Mouse (Mus musculus) erythroblast, embryonic 14.5 days (primary cell): ENCODE measurements around the gene Lmln. TPM values are rescaled to one million over a fixed set of nuclear protein-coding genes. Genes with fewer than 3 reads are reported as not detected.
A peak's percentile ranks its signal among the peaks of the same experiment; 100 is the strongest.

Experiments
- H3K27me3 ChIP-seq: 2 replicates; pipeline ENCODE4 v1.6.1; 2012; ENCODE audit warnings: inconsistent platforms; ENCODE audit not compliant: control insufficient read depth
- H3K36me3 ChIP-seq: 2 replicates; pipeline ENCODE4 v1.6.1; 2012; ENCODE audit warnings: mild to moderate bottlenecking, inconsistent platforms; ENCODE audit not compliant: control insufficient read depth
- H3K4me1 ChIP-seq: 2 replicates; pipeline ENCODE4 v1.6.1; 2012; ENCODE audit warnings: inconsistent platforms; ENCODE audit not compliant: control insufficient read depth
- H3K4me3 ChIP-seq: replicated peaks from 2 replicates; pipeline ENCODE3; 2012; ENCODE audit warnings: moderate library complexity, mild to moderate bottlenecking, inconsistent platforms
- H3K9me3 ChIP-seq: 2 replicates; pipeline ENCODE4 v1.6.1; 2012; ENCODE audit warnings: low read length, inconsistent platforms, mixed read lengths; ENCODE audit not compliant: control insufficient read depth
- GATA1 ChIP-seq: IDR thresholded peaks from 2 replicates; pipeline ENCODE4 v1.6.1; 2012; ENCODE audit warnings: low read length, inconsistent platforms, mixed read lengths
- TAL1 ChIP-seq: IDR thresholded peaks from 3 replicates; pipeline ENCODE4 v1.6.1; 2012; ENCODE audit warnings: low read length, inconsistent platforms, mixed read lengths
- polyA plus RNA-seq: library from polyadenylated mRNA; stranded (reverse); fragments of >175 nt; gene quantifications from 2 replicates; pipeline ENCODE4 v1.2.3, GENCODE M21; 2012

Gene Lmln
- polyA plus RNA-seq = 0.02 and 0.03 TPM in 2 replicates

GRCm38 (mm10) chr16:33062024-33062681 is at the start of gene Lmln:
Lmln (plus strand) TSS chr16:33062521.
- Histone ChIP-seq H3K27me3 (no peaks in the 10 kb centered on the region), H3K36me3 (peaks cover 53% of the 10 kb centered on the region), H3K9me3 (no peaks in the 10 kb centered on the region), H3K4me1 (peaks cover 63% of the 10 kb centered on the region), H3K4me3 (peak within 1 kb of the TSS; percentile 93)
- TF ChIP-seq GATA1 (no peak), TAL1 (no peak)

GRCm38 (mm10) chr16:33013801-33014200 is 48.5 kb upstream of the Lmln start:
- H3K9me3 ChIP-seq = no peaks in the 10 kb centered on the region
- H3K4me3 ChIP-seq = no peak overlapping the region
- no peak for TF ChIP-seq GATA1
- TF ChIP-seq TAL1 = no peak
- H3K4me1 ChIP-seq = no peaks in the 10 kb centered on the region
- no peaks in the 10 kb centered on the region for H3K27me3 ChIP-seq
- H3K36me3 ChIP-seq = peaks cover 80% of the 10 kb centered on the region

GRCm38 (mm10) chr16:33014921-33015320 is 47.4 kb upstream of the Lmln start:
- Histone ChIP-seq H3K27me3 (no peaks in the 10 kb centered on the region), H3K4me1 (peaks cover 4% of the 10 kb centered on the region; the same call in 1 of the 2 replicates), H3K9me3 (no peaks in the 10 kb centered on the region), H3K4me3 (no peak overlapping the region), H3K36me3 (peaks cover 69% of the 10 kb centered on the region)
- no peak for TF ChIP-seq TAL1

GRCm38 (mm10) chr16:33015396-33015907 is 46.9 kb upstream of the Lmln start:
- peaks cover 4% of the 10 kb centered on the region; the same call in 1 of the 2 replicates for H3K4me1 ChIP-seq
- H3K4me3 ChIP-seq = no peak overlapping the region
- TF ChIP-seq TAL1 (no peak), GATA1 (no peak)
- H3K27me3 ChIP-seq = no peaks in the 10 kb centered on the region
- peaks cover 64% of the 10 kb centered on the region for H3K36me3 ChIP-seq
- H3K9me3 ChIP-seq = no peaks in the 10 kb centered on the region

- peaks cover 59% of the 10 kb centered on the region for H3K36me3 ChIP-seq
- no peak overlapping the region for H3K4me3 ChIP-seq
- no peak for TF ChIP-seq GATA1
- no peak for TF ChIP-seq TAL1
- no peaks in the 10 kb centered on the region for H3K27me3 ChIP-seq
- peaks cover 4% of the 10 kb centered on the region; the same call in 1 of the 2 replicates for H3K4me1 ChIP-seq
- H3K9me3 ChIP-seq = no peaks in the 10 kb centered on the region
Measured at GRCm38 (mm10) chr16:33015986-33016385, 46.3 kb upstream of the Lmln start.

GRCm38 (mm10) chr16:33017677-33018349 is 44.5 kb upstream of the Lmln start:
- peaks cover 44% of the 10 kb centered on the region for H3K36me3 ChIP-seq

GRCm38 (mm10) chr16:33019117-33019770 is 43.1 kb upstream of the Lmln start:
- H3K4me1 ChIP-seq = peaks cover 4% of the 10 kb centered on the region; the same call in 1 of the 2 replicates
- peaks cover 30% of the 10 kb centered on the region for H3K36me3 ChIP-seq
- TF ChIP-seq GATA1 (no peak), TAL1 (no peak)
- H3K27me3 ChIP-seq = no peaks in the 10 kb centered on the region
- peak overlapping the region; percentile 52 for H3K4me3 ChIP-seq
- H3K9me3 ChIP-seq = no peaks in the 10 kb centered on the region

More at GRCm38 (mm10) chr16:33017677-33018349, 44.5 kb upstream of the Lmln start:
- Histone ChIP-seq H3K27me3 (no peaks in the 10 kb centered on the region), H3K4me3 (no peak overlapping the region), H3K9me3 (no peaks in the 10 kb centered on the region), H3K4me1 (peaks cover 4% of the 10 kb centered on the region; the same call in 1 of the 2 replicates)
- no peak for TF ChIP-seq GATA1
- no peak for TF ChIP-seq TAL1

- Histone ChIP-seq H3K4me1 (peaks cover 4% of the 10 kb centered on the region; the same call in 1 of the 2 replicates), H3K4me3 (no peak overlapping the region), H3K36me3 (peaks cover 11% of the 10 kb centered on the region), H3K27me3 (no peaks in the 10 kb centered on the region), H3K9me3 (no peaks in the 10 kb centered on the region)
- TF ChIP-seq GATA1 (no peak), TAL1 (no peak)
Measured at GRCm38 (mm10) chr16:33021381-33021780, 40.9 kb upstream of the Lmln start.

- Histone ChIP-seq H3K36me3 (no peaks in the 10 kb centered on the region; the same call in 1 of the 2 replicates), H3K4me3 (no peak overlapping the region), H3K9me3 (no peaks in the 10 kb centered on the region), H3K4me1 (peaks cover 4% of the 10 kb centered on the region; the same call in 1 of the 2 replicates), H3K27me3 (no peaks in the 10 kb centered on the region)
- no peak for TF ChIP-seq GATA1
- no peak for TF ChIP-seq TAL1
Measured at GRCm38 (mm10) chr16:33023750-33024149, 38.6 kb upstream of the Lmln start.
